Mouse (Mus musculus) lung, embryonic 16.5 days (tissue): ENCODE results near the gene Nrde2. TPM values are rescaled to one million over a fixed set of nuclear protein-coding genes. Genes with fewer than 3 reads are reported as not detected.
"Not testable (repeated sequence)": the region's sequence is repeated elsewhere in the genome, so short reads cannot be mapped to it uniquely, and the experiment has no call there.

Experiments used
- ATAC-seq: fragments of 200-750 bp; cut with Nextera tagmentation; 2 replicates; pipeline ENCODE4 v1.8.0; 2017; ENCODE audit warnings: low read depth, mild to moderate bottlenecking, moderate library complexity
- H3K27ac ChIP-seq: fragments of 300-500 bp; sonication (generic); 2 replicates; pipeline ENCODE4 v1.5.1; 2014; ENCODE audit warnings: mild to moderate bottlenecking, control low read depth, low read length
- H3K27me3 ChIP-seq: fragments of 300-500 bp; sonication (generic); 2 replicates; pipeline ENCODE4 v1.6.1; 2014; ENCODE audit warnings: low read depth, low read length, mixed read lengths; ENCODE audit not compliant: control insufficient read depth, insufficient read depth
- H3K36me3 ChIP-seq: fragments of 300-500 bp; sonication (generic); 2 replicates; pipeline ENCODE4 v1.6.1; 2014; ENCODE audit warnings: low read length; ENCODE audit not compliant: control insufficient read depth, insufficient read depth
- H3K4me1 ChIP-seq: fragments of 300-500 bp; sonication (generic); replicated peaks from 2 replicates; pipeline ENCODE4 v1.6.1; 2014; ENCODE audit warnings: low read length, mixed read lengths; ENCODE audit not compliant: control insufficient read depth, insufficient read depth
- H3K4me2 ChIP-seq: fragments of 300-500 bp; sonication (generic); 2 replicates; pipeline ENCODE4 v1.6.1; 2014; ENCODE audit warnings: low read depth, low read length, control low read depth
- H3K4me3 ChIP-seq: fragments of 300-500 bp; sonication (generic); 2 replicates; pipeline ENCODE4 v1.5.1; 2014; ENCODE audit warnings: mild to moderate bottlenecking, low read length, control low read depth
- H3K9ac ChIP-seq: fragments of 300-500 bp; sonication (generic); 2 replicates; pipeline ENCODE4 v1.6.1; 2014; ENCODE audit warnings: low read length, control low read depth
- H3K9me3 ChIP-seq: fragments of 300-500 bp; sonication (generic); 2 replicates; pipeline ENCODE4 v1.6.1; 2016; ENCODE audit warnings: low read length; ENCODE audit not compliant: control insufficient read depth
- WGBS: fragments of 180-500 bp; shearing (Covaris S2); extraction: QIAGEN DNeasy Blood & Tissue Kit; methylation state at CpG from one replicate; pipeline ENCODE4 v1.1.7; 2014; 5-methylcytosine and 5-hydroxymethylcytosine counted together
- polyA plus RNA-seq: library from polyadenylated mRNA; unstranded; fragments of >200 nt; fragmentation: Nextera tagmentation; extraction: Ambion mirVana; gene quantifications from 2 replicates; pipeline ENCODE4 v1.2.1, GENCODE M21; 2015

Gene Nrde2
- polyA plus RNA-seq, 1 experiment from 2014 or later: 13.2 TPM

DNA sequence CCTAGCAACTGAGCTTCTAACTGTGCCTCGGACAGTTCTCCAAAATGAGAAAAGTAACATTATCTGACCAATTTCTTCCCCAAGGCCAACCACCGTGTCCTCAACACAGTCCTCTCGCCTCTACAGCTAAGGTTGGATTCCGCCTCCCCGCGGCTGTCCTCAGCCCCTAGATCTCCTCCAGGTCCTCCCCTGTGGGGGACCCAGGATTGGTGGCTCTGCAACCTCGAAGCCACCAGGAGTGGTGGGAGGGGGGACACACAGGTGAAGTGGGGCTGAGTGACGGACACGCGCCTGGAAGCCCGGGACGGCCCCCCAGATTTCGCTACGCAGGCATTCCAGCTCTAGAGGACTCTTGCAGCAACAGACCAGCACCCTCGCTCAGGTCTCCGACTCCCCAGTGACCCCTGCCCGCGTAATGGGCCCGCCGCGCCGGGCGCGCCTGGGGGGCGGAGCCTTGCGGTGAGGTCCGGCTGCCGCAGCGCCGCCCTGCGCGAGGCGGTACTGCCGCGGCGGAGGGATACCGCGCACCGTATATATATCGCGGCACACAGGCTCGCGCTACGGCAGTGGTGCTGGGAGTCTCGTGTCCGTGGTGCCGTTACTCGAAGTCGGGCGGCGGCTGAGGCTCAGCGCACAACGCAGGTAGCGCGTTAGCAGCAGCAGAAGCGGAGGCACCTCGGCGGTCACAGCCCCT, 39.7 kb upstream of the Nrde2 start, which contains the start of gene Calm1:
Calm1 (plus strand) TSS at position 469 of the 694 bp plus-strand sequence.
- Histone ChIP-seq H3K9ac (peak within 1 kb of the TSS; percentile 92), H3K27ac (peak within 1 kb of the TSS; percentile 85), H3K4me2 (peak within 1 kb of the TSS; percentile 97), H3K9me3 (no peaks in the 10 kb centered on the region), H3K27me3 (no peaks in the 10 kb centered on the region), H3K36me3 (peaks cover 12% of the 10 kb centered on the region), H3K4me1 (peaks cover 21% of the 10 kb centered on the region), H3K4me3 (peak within 1 kb of the TSS; percentile 98)
- under 1% methylated on average over 58 of the region's 58 CpGs for WGBS
- ATAC-seq: peak; percentile 87

DNA sequence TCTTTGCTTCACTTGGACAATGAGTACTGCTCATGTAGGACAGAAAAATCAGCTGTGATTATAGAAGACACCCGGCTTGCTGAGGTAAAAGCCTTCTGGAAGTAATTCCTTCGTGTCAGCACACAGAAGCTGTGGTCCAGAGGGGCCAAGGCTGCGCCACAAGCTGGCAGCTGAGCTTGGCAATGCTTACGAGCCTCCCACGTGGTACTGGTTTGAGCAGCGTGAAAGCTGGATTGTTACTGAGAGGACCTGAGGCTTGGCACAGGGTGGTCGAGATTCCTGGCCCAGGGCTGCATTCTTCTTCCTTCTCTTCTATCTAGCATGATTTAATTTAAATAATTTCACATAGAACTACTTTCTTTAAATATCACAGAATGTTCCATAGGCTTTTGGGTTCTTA, 37.3 kb upstream of the Nrde2 start:
- ATAC-seq: no peak
- no peak overlapping the region for H3K27ac ChIP-seq
- 60% methylated on average over 7 of the region's 7 CpGs for WGBS
- peaks cover 10% of the 10 kb centered on the region for H3K4me1 ChIP-seq
- H3K4me3 ChIP-seq: no peak overlapping the region
- no peak overlapping the region for H3K4me2 ChIP-seq
- H3K9ac ChIP-seq: no peak overlapping the region
- H3K36me3 ChIP-seq: no peaks in the 10 kb centered on the region
- no peaks in the 10 kb centered on the region for H3K27me3 ChIP-seq
- H3K9me3 ChIP-seq: no peaks in the 10 kb centered on the region

DNA sequence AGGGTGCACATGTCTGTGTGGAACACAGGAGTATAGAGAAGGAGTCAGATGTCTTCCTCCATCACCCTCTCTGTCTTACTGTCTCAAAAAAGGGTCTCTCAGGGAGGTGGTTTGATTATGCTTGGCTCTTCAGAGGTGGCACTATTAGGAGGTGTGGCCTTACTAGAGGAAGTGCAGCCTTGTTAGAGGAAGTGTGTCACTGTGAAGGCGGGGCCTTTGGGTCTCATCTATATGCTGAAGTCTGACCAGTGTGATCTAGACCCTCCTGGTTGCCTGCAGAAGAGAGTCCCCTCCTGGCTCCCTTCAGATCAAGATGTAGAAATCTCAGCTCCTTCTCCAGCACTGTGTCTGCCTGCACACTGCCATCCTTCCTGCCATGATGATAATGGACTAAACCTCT, 34.7 kb upstream of the Nrde2 start:
- WGBS: 91% methylated on average over 1 of the region's 1 CpGs
- no peak for ATAC-seq

DNA sequence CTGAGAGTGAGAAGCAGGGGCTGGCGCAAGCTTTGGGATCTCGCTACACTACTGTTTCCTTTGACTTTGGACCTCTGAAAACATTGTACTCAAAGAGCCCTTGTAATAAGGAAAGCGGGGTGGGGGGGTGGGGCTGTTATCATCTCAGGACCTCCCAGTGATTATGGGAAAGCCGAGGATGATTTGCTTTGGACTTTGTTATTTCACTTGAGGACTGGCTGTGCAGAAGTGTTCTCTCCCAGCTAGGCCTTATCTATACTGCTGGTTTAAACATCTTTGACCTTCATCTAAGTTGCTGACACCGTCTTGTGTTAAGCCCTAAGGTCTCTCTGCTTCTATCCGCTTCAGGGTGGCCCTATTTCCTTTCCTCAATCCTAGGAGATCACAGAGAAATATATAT, 31.3 kb upstream of the Nrde2 start:
- WGBS: 70% methylated on average over 6 of the region's 6 CpGs
- no peak overlapping the region for H3K9ac ChIP-seq
- no peaks in the 10 kb centered on the region for H3K27me3 ChIP-seq

More for the DNA sequence above, 34.7 kb upstream of the Nrde2 start:
- Histone ChIP-seq H3K9me3 (no peaks in the 10 kb centered on the region), H3K27me3 (no peaks in the 10 kb centered on the region), H3K4me2 (no peak overlapping the region), H3K9ac (no peak overlapping the region), H3K4me3 (no peak overlapping the region), H3K36me3 (no peaks in the 10 kb centered on the region), H3K27ac (no peak overlapping the region), H3K4me1 (peaks cover 5% of the 10 kb centered on the region)

DNA sequence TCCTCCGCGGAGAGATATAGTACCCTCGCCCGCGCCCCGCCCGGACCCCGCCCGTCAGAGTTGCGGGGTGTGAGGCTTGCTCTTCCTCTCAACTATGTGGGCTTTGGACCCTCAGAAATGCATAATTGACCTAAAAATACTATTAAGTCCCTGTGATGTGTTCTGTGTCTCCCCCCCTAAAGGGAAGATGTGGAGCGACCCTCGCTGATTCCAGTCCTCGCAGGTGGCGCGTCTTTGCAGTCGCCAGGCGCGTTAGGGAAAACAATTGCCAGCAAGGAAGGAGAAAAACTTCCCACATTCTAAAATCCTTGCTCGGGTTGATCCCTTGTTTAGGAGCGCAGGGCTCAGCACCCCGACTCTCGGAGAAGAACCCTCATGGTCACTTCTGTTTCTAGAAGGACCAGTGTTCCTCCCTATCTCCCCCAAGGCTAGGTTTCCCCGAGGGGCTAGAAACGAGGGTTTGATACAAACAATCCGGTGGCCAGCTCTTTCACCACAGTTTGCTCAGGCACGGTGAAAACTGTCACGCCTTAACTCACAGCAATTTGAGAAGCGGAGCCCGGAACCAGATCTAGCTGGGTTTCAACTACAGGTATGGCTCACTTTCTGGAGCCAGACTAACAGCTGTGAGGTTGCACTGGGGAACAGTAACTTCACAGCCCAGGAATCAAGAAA, 28.4 kb upstream of the Nrde2 start:
- Histone ChIP-seq H3K9me3 (0 out of 2 replicates have a peak, but pooled peaks cover under 1% of the 10 kb centered on the region), H3K27me3 (no peaks in the 10 kb centered on the region), H3K27ac (peak overlapping the region; percentile 94), H3K36me3 (no peaks in the 10 kb centered on the region), H3K9ac (peak overlapping the region; percentile 84), H3K4me2 (peak overlapping the region; percentile 93), H3K4me3 (peak overlapping the region; percentile 72), H3K4me1 (peaks cover 7% of the 10 kb centered on the region)
- peak; percentile 3; the same call in 1 of the 2 replicates for ATAC-seq
- under 1% methylated on average over 29 of the region's 29 CpGs for WGBS

More for the DNA sequence above, 31.3 kb upstream of the Nrde2 start:
- H3K4me1 ChIP-seq: peaks cover 6% of the 10 kb centered on the region
- no peak overlapping the region for H3K4me3 ChIP-seq
- H3K36me3 ChIP-seq: no peaks in the 10 kb centered on the region
- no peak for ATAC-seq
- H3K4me2 ChIP-seq: no peak overlapping the region
- H3K27ac ChIP-seq: no peak overlapping the region
- no peaks in the 10 kb centered on the region for H3K9me3 ChIP-seq

DNA sequence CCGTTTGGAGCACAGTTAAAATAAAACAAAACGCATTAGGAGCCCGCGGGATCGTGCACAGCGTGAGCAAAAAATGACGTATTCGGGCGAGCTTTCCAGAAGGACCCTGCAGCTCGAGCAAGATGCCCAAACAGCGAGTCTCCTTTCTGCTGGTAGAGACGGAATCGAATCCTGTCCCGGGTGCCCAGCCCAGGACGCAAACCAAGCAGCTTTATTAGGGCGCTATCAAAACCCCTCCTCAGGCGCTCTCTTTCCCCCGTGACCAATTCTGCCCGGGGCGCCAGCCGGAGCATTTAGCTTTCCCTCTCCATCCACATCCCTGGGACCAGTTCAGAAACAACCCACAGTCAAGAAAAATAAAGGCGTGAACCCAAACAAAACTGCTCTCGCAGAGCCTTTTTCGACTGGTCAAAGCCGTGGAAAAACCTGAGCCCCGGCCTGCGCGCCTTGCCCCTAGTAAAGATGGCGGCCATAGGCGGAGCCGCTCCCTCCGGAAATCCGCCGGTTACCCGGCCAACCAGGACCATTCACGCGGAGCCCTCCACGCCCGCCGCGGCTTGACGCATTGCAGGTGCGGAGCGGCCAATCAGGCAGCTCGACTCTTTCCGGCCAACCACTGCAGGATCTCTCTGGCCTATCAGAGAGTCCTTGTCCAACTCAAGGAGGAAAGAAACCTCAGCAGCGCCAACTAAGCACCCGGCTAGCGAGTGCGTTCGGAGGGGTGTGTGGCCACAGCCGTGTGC, 27.7 kb upstream of the Nrde2 start:
- H3K9ac ChIP-seq: peak overlapping the region; percentile 91
- H3K36me3 ChIP-seq: no peaks in the 10 kb centered on the region
- H3K9me3 ChIP-seq: 0 out of 2 replicates have a peak, but pooled peaks cover 2% of the 10 kb centered on the region
- peak overlapping the region; percentile 72 for H3K4me3 ChIP-seq
- peak overlapping the region; percentile 100 for H3K27ac ChIP-seq
- peak; percentile 100 for ATAC-seq
- H3K27me3 ChIP-seq: no peaks in the 10 kb centered on the region
- under 1% methylated on average over 52 of the region's 52 CpGs for WGBS
- peaks cover 7% of the 10 kb centered on the region for H3K4me1 ChIP-seq
- peak overlapping the region; percentile 93 for H3K4me2 ChIP-seq

DNA sequence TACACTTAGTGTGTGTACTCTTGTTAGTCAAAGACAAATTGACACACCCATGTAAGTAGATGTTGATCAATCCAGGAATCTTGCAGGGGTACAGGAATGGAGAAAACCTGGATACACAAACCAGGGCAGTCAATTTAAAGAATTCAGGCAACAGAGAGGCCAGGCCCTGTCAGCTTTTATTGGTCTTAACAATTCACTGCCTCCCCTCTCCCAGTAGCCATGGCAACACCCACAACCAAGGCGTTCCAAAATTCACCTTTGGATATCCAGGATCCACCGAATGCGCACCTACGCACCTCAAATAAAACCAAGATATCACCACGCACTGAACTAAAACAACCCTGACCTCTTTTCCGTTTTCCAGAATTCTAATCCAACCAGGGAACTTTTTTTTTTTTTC, 26.9 kb upstream of the Nrde2 start:
- H3K4me1 ChIP-seq: peaks cover 7% of the 10 kb centered on the region
- H3K9me3 ChIP-seq: 0 out of 2 replicates have a peak, but pooled peaks cover 2% of the 10 kb centered on the region
- H3K36me3 ChIP-seq: no peaks in the 10 kb centered on the region
- peak overlapping the region; percentile 72 for H3K4me3 ChIP-seq
- H3K27ac ChIP-seq: peak overlapping the region; percentile 100
- 11% methylated on average over 6 of the region's 6 CpGs for WGBS
- H3K9ac ChIP-seq: peak overlapping the region; percentile 91
- H3K4me2 ChIP-seq: peak overlapping the region; percentile 75
- no peaks in the 10 kb centered on the region for H3K27me3 ChIP-seq
- ATAC-seq: no peak

DNA sequence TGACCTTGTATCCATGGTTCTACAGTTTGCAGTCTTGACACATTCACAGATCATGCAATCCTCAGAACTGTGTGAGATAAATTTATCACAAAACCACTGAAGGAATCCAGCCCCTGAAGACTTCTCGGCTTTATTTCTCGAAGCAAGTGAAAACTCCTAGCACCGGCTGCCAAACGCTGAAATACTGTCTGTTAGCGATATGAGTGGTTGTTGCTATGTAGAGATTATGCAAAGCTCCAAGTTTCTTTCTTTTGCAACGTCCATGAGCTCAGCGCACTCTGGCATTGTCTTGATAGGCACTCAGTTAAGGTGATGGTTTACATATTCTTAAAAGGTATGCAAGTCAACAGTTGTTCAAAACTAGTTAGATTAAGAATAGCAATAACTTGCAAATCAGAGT, 26.4 kb upstream of the Nrde2 start:
- peak overlapping the region; percentile 51 for H3K27ac ChIP-seq
- WGBS: 43% methylated on average over 7 of the region's 7 CpGs
- no peak overlapping the region for H3K4me3 ChIP-seq
- H3K27me3 ChIP-seq: no peaks in the 10 kb centered on the region
- 0 out of 2 replicates have a peak overlapping the region, but pooled peaks have one; percentile 2 for H3K4me2 ChIP-seq
- no peaks in the 10 kb centered on the region for H3K36me3 ChIP-seq
- peaks cover 7% of the 10 kb centered on the region for H3K4me1 ChIP-seq
- H3K9me3 ChIP-seq: 0 out of 2 replicates have a peak, but pooled peaks cover 2% of the 10 kb centered on the region
- no peak overlapping the region for H3K9ac ChIP-seq
- ATAC-seq: no peak

DNA sequence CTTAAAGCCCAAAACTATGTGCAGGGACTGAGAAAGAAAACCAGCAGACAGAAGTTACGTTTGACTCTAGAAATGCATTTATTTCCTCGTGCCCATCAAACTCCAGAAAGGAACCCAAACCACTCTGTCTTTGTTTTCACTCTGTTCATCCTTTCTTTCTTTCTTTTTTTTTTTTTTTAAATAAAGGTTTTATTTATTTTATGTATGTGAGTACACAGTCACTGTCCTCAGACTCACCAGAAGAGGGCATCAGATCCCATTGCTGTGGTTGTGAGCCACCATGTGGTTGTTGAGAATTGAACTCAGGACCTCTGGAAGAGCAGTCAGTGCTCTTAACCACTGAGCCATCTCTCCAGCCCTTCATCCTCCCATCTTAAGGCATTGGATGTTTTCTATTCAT, 25.5 kb upstream of the Nrde2 start:
- H3K4me3 ChIP-seq, H3K9me3 ChIP-seq, H3K4me2 ChIP-seq, H3K27me3 ChIP-seq, H3K27ac ChIP-seq, H3K4me1 ChIP-seq, H3K9ac ChIP-seq, ATAC-seq, H3K36me3 ChIP-seq: not testable (repeated sequence)
- WGBS: 85% methylated on average over 2 of the region's 2 CpGs
